Mouse (Mus musculus) thymus, adult 2 months (tissue): ENCODE results near the gene Olfr522. TPM values are rescaled to one million over a fixed set of nuclear protein-coding genes. Genes with fewer than 3 reads are reported as not detected.

ENCODE experiments used
- DNase-seq: peaks from one replicate; pipeline ENCODE4 v3.0.0; 2021
- H3K27ac ChIP-seq: fragments of 200-500 bp; 2 replicates; pipeline ENCODE4 v1.5.1; 2012; ENCODE audit warnings: low read length, control low read depth; ENCODE audit not compliant: control insufficient read depth, insufficient read depth
- H3K27me3 ChIP-seq: fragments of 200-500 bp; 2 replicates; pipeline ENCODE4 v1.6.1; 2012; ENCODE audit warnings: mild to moderate bottlenecking, low read length, moderate library complexity, mixed read lengths; ENCODE audit not compliant: control insufficient read depth, insufficient read depth
- H3K36me3 ChIP-seq: fragments of 200-500 bp; 2 replicates; pipeline ENCODE4 v1.6.1; 2012; ENCODE audit warnings: mild to moderate bottlenecking, low read length, moderate library complexity; ENCODE audit not compliant: control insufficient read depth, insufficient read depth
- H3K4me1 ChIP-seq: fragments of 200-500 bp; replicated peaks from 2 replicates; pipeline ENCODE4 v1.6.1; 2012; ENCODE audit warnings: low read length; ENCODE audit not compliant: control insufficient read depth, insufficient read depth
- H3K4me3 ChIP-seq: fragments of 200-500 bp; 2 replicates; pipeline ENCODE4 v1.5.1; 2012; ENCODE audit warnings: mild to moderate bottlenecking, low read length, control low read depth, moderate library complexity; ENCODE audit not compliant: control insufficient read depth, insufficient read depth
- CTCF ChIP-seq: fragments of 200-500 bp; IDR thresholded peaks from 2 replicates; pipeline ENCODE4 v1.5.1; 2012; ENCODE audit warnings: mild to moderate bottlenecking, control low read depth, low read length, moderate library complexity, borderline replicate concordance; ENCODE audit not compliant: control insufficient read depth, poor library complexity, insufficient read depth; ENCODE audit errors: extremely low read depth
- POLR2A ChIP-seq: fragments of 200-500 bp; IDR thresholded peaks from 2 replicates; pipeline ENCODE4 v1.6.1; 2012; ENCODE audit warnings: mild to moderate bottlenecking, low read length, control low read depth, moderate library complexity; ENCODE audit not compliant: control insufficient read depth, poor library complexity, insufficient read depth; ENCODE audit errors: extremely low read depth
- WGBS: fragments of 180-500 bp; shearing (Covaris S2); methylation state at CpG from one replicate; pipeline ENCODE4 v1.1.7; 2018; 5-methylcytosine and 5-hydroxymethylcytosine counted together
- polyA plus RNA-seq: library from polyadenylated mRNA; depleted of rRNA; stranded (reverse); fragments of >200 nt; gene quantifications from 2 replicates; pipeline ENCODE4 v1.2.3, GENCODE M21; 2012

Gene Olfr522
- polyA plus RNA-seq, 1 experiment: not detected

GRCm38 (mm10) chr7:140196002-140196401 is 31.4 kb upstream of the Olfr522 start:
- Histone ChIP-seq H3K4me1 (peaks cover 14% of the 10 kb centered on the region), H3K27ac (no peak overlapping the region), H3K27me3 (no peaks in the 10 kb centered on the region), H3K36me3 (no peaks in the 10 kb centered on the region), H3K4me3 (no peak overlapping the region)
- WGBS: 52% methylated on average over 8 of the region's 8 CpGs
- no peak for DNase-seq
- no peak for TF ChIP-seq POLR2A
- no peak for TF ChIP-seq CTCF

- WGBS: 71% methylated on average over 4 of the region's 4 CpGs
- no peak overlapping the region for H3K4me3 ChIP-seq
- H3K4me1 ChIP-seq: peaks cover 14% of the 10 kb centered on the region
- no peak for TF ChIP-seq POLR2A
- no peak for TF ChIP-seq CTCF
- DNase-seq: no peak
- no peaks in the 10 kb centered on the region for H3K36me3 ChIP-seq
- no peak overlapping the region for H3K27ac ChIP-seq
- no peaks in the 10 kb centered on the region for H3K27me3 ChIP-seq
Measured at GRCm38 (mm10) chr7:140194031-140194430, 29.5 kb upstream of the Olfr522 start.

DNA sequence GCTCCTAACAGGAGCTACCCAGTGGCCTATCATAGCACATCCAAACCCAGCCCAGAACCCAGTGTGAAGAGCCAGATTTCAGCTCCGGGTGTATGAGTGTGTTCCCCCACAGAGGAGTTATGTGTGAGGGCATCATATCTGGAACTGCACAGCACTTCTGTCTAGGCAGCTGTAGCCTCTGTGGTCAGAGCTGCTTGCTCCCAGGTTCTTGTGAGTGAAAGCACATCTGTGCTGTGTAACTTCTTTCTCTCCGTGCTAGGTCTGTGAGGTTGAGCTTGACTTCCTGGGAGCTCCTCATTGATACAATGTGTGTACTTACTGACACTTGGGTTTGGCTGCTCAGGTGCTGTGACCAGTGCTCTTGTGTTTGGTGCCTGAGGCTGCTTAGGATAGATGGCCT is 28.3 kb upstream of the Olfr522 start:
- peak overlapping the region; percentile 46; the same call in 1 of the 2 replicates for H3K27ac ChIP-seq
- DNase-seq: no peak
- H3K36me3 ChIP-seq: no peaks in the 10 kb centered on the region
- TF ChIP-seq CTCF (no peak), POLR2A (no peak)
- no peak overlapping the region for H3K4me3 ChIP-seq
- WGBS: 4% methylated on average over 2 of the region's 2 CpGs
- H3K27me3 ChIP-seq: no peaks in the 10 kb centered on the region
- peaks cover 14% of the 10 kb centered on the region for H3K4me1 ChIP-seq

GRCm38 (mm10) chr7:140192445-140192844 is 27.9 kb upstream of the Olfr522 start:
- Histone ChIP-seq H3K36me3 (no peaks in the 10 kb centered on the region), H3K4me1 (peaks cover 14% of the 10 kb centered on the region), H3K27ac (peak overlapping the region; percentile 46; the same call in 1 of the 2 replicates), H3K27me3 (no peaks in the 10 kb centered on the region), H3K4me3 (no peak overlapping the region)
- DNase-seq: no peak
- 17% methylated on average over 2 of the region's 2 CpGs for whole genome bisulfite sequencing
- TF ChIP-seq CTCF: no peak
- TF ChIP-seq POLR2A: no peak

DNA sequence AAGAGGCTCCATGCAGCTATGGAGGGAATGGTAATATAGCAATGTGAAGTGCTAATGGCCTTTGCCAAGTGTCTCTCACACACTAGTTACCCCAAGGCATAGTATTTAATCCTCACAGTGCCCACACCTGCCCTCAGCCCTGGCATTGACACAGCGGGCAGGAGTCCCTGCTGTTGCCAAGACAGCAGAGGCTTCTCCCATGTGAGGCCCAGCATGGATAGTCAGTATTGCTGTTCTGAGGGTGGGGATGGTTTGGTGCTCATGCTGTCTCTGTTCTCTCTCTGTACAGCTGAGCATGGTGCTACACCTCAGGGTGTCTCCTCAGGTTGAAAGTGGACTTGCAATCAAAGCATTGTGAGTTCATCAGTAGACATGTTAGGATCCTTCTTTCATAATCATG is 25.9 kb upstream of the Olfr522 start:
- no peaks in the 10 kb centered on the region for H3K27me3 ChIP-seq
- TF ChIP-seq POLR2A: no peak
- no peak for TF ChIP-seq CTCF
- H3K36me3 ChIP-seq: no peaks in the 10 kb centered on the region
- peaks cover 11% of the 10 kb centered on the region for H3K4me1 ChIP-seq
- H3K27ac ChIP-seq: no peak overlapping the region
- no peak overlapping the region for H3K4me3 ChIP-seq
- DNase-seq: no peak
- 91% methylated on average over 1 of the region's 1 CpGs for WGBS

- H3K27ac ChIP-seq: no peak overlapping the region
- H3K27me3 ChIP-seq: no peaks in the 10 kb centered on the region
- H3K4me1 ChIP-seq: peaks cover 9% of the 10 kb centered on the region
- H3K36me3 ChIP-seq: no peaks in the 10 kb centered on the region
- TF ChIP-seq POLR2A (no peak), CTCF (no peak)
- no peak overlapping the region for H3K4me3 ChIP-seq
- DNase-seq: no peak
- 58% methylated on average over 4 of the region's 4 CpGs for WGBS
Measured at GRCm38 (mm10) chr7:140188391-140189328, 24.1 kb upstream of the Olfr522 start.

- H3K27me3 ChIP-seq: no peaks in the 10 kb centered on the region
- TF ChIP-seq POLR2A: no peak
- no peak for TF ChIP-seq CTCF
- 87% methylated on average over 7 of the region's 7 CpGs for WGBS
- H3K4me3 ChIP-seq: no peak overlapping the region
- no peak for DNase-seq
- H3K27ac ChIP-seq: no peak overlapping the region
- H3K4me1 ChIP-seq: peaks cover 4% of the 10 kb centered on the region
- no peaks in the 10 kb centered on the region for H3K36me3 ChIP-seq
Measured at GRCm38 (mm10) chr7:140187721-140188390, 23.3 kb upstream of the Olfr522 start.
